Mouse (Mus musculus): ENCODE data around the gene Nup160. TPM values are rescaled to one million over a fixed set of nuclear protein-coding genes. Genes with fewer than 3 reads are reported as not detected.

The Nup160 gene
- polyA plus RNA-seq, 2 experiments: 19.9 to 32.4 TPM

- Histone ChIP-seq H3K27ac (no peak overlapping the region), H3K4me3 (ENCODE audit: insufficient read depth in 1 of 2, low read depth in 2 of 2, low read length in 2 of 2) (no peak overlapping the region), H3K9ac (replicated peaks) (no peak overlapping the region), H3K4me1 (replicated peaks; ENCODE audit: control insufficient read depth in 2 of 2, insufficient read depth in 2 of 2, low read length in 1 of 2) (no peaks in the 10 kb centered on the region; a peak in 1 of 4 replicates), H3K4me2 (ENCODE audit: low read depth) (no peak overlapping the region), H3K27me3 (ENCODE audit: control insufficient read depth, insufficient read depth, low read length) (no peaks in the 10 kb centered on the region), H3K9me3 (ENCODE audit: control insufficient read depth, low read length) (no peaks in the 10 kb centered on the region), H3K36me3 (replicated peaks; ENCODE audit: control insufficient read depth, insufficient read depth, low read depth) (peaks cover 36% of the 10 kb centered on the region)
- WGBS (ENCODE audit: insufficient replicate concordance): 83% methylated on average over 3 of the region's 3 CpGs
- ATAC-seq (ENCODE audit: insufficient read depth): no peak
- no peak for DNase-seq (ENCODE audit: low read depth in 3 of 3, low spot score in 3 of 3)
- no peak for TF ChIP-seq EP300 (IDR thresholded peaks at IDR 0.05; ENCODE audit: low read depth)
- TF ChIP-seq CTCF (IDR thresholded peaks at IDR 0.05; ENCODE audit: low read depth): no peak
Measured at GRCm38 (mm10) chr2:90738801-90739200, 61.8 kb downstream of the Nup160 start.

GRCm38 (mm10) chr2:90739327-90739726 is 62.3 kb downstream of the Nup160 start:
- Histone ChIP-seq H3K4me3 (ENCODE audit: insufficient read depth in 1 of 2, low read depth in 2 of 2, low read length in 2 of 2) (no peak overlapping the region), H3K27me3 (ENCODE audit: control insufficient read depth, insufficient read depth, low read length) (no peaks in the 10 kb centered on the region), H3K36me3 (replicated peaks; ENCODE audit: control insufficient read depth, insufficient read depth, low read depth) (peaks cover 31% of the 10 kb centered on the region), H3K27ac (no peak overlapping the region), H3K4me1 (replicated peaks; ENCODE audit: control insufficient read depth in 2 of 2, insufficient read depth in 2 of 2, low read length in 1 of 2) (peaks cover 2% of the 10 kb centered on the region in 2 experiments; a peak in 3 of 4 replicates), H3K9ac (replicated peaks) (no peak overlapping the region), H3K9me3 (ENCODE audit: control insufficient read depth, low read length) (no peaks in the 10 kb centered on the region), H3K4me2 (ENCODE audit: low read depth) (no peak overlapping the region)
- ATAC-seq (ENCODE audit: insufficient read depth): no peak
- 84% methylated on average over 3 of the region's 3 CpGs for WGBS (ENCODE audit: insufficient replicate concordance)
- DNase-seq (ENCODE audit: low read depth in 3 of 3, low spot score in 3 of 3): no peak
- TF ChIP-seq EP300 (IDR thresholded peaks at IDR 0.05; ENCODE audit: low read depth): no peak
- no peak for TF ChIP-seq CTCF (IDR thresholded peaks at IDR 0.05; ENCODE audit: low read depth)

GRCm38 (mm10) chr2:90739921-90740320 is 62.9 kb downstream of the Nup160 start:
- 74% methylated on average over 5 of the region's 5 CpGs for WGBS (ENCODE audit: insufficient replicate concordance)

GRCm38 (mm10) chr2:90744285-90745052 is 67.5 kb downstream of the Nup160 start:
- TF ChIP-seq EP300 (IDR thresholded peaks at IDR 0.05; ENCODE audit: low read depth) (no peak), CTCF (IDR thresholded peaks at IDR 0.05; ENCODE audit: low read depth) (no peak)
- 40% methylated on average over 12 of the region's 12 CpGs for WGBS (ENCODE audit: insufficient replicate concordance)

More at GRCm38 (mm10) chr2:90739921-90740320, 62.9 kb downstream of the Nup160 start:
- Histone ChIP-seq H3K4me1 (replicated peaks; ENCODE audit: control insufficient read depth in 2 of 2, insufficient read depth in 2 of 2, low read length in 1 of 2) (peaks cover 4 to 6% of the 10 kb centered on the region in 2 experiments; a peak in 3 of 4 replicates), H3K9ac (replicated peaks) (no peak overlapping the region), H3K27ac (no peak overlapping the region), H3K4me2 (ENCODE audit: low read depth) (no peak overlapping the region), H3K27me3 (ENCODE audit: control insufficient read depth, insufficient read depth, low read length) (no peaks in the 10 kb centered on the region), H3K9me3 (ENCODE audit: control insufficient read depth, low read length) (no peaks in the 10 kb centered on the region), H3K36me3 (replicated peaks; ENCODE audit: control insufficient read depth, insufficient read depth, low read depth) (peaks cover 26% of the 10 kb centered on the region), H3K4me3 (ENCODE audit: insufficient read depth in 1 of 2, low read depth in 2 of 2, low read length in 2 of 2) (no peak overlapping the region)
- ATAC-seq (ENCODE audit: insufficient read depth): no peak
- no peak for TF ChIP-seq EP300 (IDR thresholded peaks at IDR 0.05; ENCODE audit: low read depth)
- no peak for TF ChIP-seq CTCF (IDR thresholded peaks at IDR 0.05; ENCODE audit: low read depth)
- DNase-seq (ENCODE audit: low read depth in 3 of 3, low spot score in 3 of 3): no peak

GRCm38 (mm10) chr2:90745053-90745678 is 68.2 kb downstream of the Nup160 start, which contains the start of gene Fnbp4:
TSS of gene Fnbp4 (plus strand) at chr2:90745370.
- no peaks in the 10 kb centered on the region for H3K9me3 ChIP-seq (ENCODE audit: control insufficient read depth, low read length)
- peak within 1 kb of the TSS; percentile 88 for H3K4me2 ChIP-seq (ENCODE audit: low read depth)
- no peaks in the 10 kb centered on the region for H3K27me3 ChIP-seq (ENCODE audit: control insufficient read depth, insufficient read depth, low read length)
- peak; percentile 99 for DNase-seq (ENCODE audit: low read depth in 3 of 3, low spot score in 3 of 3)
- H3K4me3 ChIP-seq (ENCODE audit: insufficient read depth in 1 of 2, low read depth in 2 of 2, low read length in 2 of 2): peak within 1 kb of the TSS; percentile 85 to 97
- ATAC-seq (ENCODE audit: insufficient read depth): peak; percentile 98
- H3K36me3 ChIP-seq (replicated peaks; ENCODE audit: control insufficient read depth, insufficient read depth, low read depth): peaks cover 10% of the 10 kb centered on the region
- peak within 1 kb of the TSS; percentile 84 for H3K27ac ChIP-seq
- H3K9ac ChIP-seq (replicated peaks): peak within 1 kb of the TSS; percentile 94
- TF ChIP-seq EP300 (IDR thresholded peaks at IDR 0.05; ENCODE audit: low read depth): peak; percentile 37
- peak; percentile 51 for TF ChIP-seq CTCF (IDR thresholded peaks at IDR 0.05; ENCODE audit: low read depth)
- peaks cover 11 to 17% of the 10 kb centered on the region in 2 experiments; a peak in 3 of 4 replicates for H3K4me1 ChIP-seq (replicated peaks; ENCODE audit: control insufficient read depth in 2 of 2, insufficient read depth in 2 of 2, low read length in 1 of 2)
- under 1% methylated on average over 44 of the region's 44 CpGs for WGBS (ENCODE audit: insufficient replicate concordance)

More at GRCm38 (mm10) chr2:90744285-90745052, 67.5 kb downstream of the Nup160 start:
- Histone ChIP-seq H3K4me3 (ENCODE audit: insufficient read depth in 1 of 2, low read depth in 2 of 2, low read length in 2 of 2) (peak overlapping the region; percentile 58 to 85), H3K9ac (replicated peaks) (peak overlapping the region; percentile 67), H3K27me3 (ENCODE audit: control insufficient read depth, insufficient read depth, low read length) (no peaks in the 10 kb centered on the region), H3K9me3 (ENCODE audit: control insufficient read depth, low read length) (no peaks in the 10 kb centered on the region), H3K27ac (peak overlapping the region; percentile 58), H3K4me1 (replicated peaks; ENCODE audit: control insufficient read depth in 2 of 2, insufficient read depth in 2 of 2, low read length in 1 of 2) (peaks cover 11 to 14% of the 10 kb centered on the region in 2 experiments; a peak in 3 of 4 replicates), H3K36me3 (replicated peaks; ENCODE audit: control insufficient read depth, insufficient read depth, low read depth) (peaks cover 10% of the 10 kb centered on the region), H3K4me2 (ENCODE audit: low read depth) (peak overlapping the region; percentile 78)
- ATAC-seq (ENCODE audit: insufficient read depth) (no peak), DNase-seq (ENCODE audit: low read depth in 3 of 3, low spot score in 3 of 3) (no peak)
